Mouse (Mus musculus): ENCODE data around the gene Neurl1a. TPM values are rescaled to one million over a fixed set of nuclear protein-coding genes. Genes with fewer than 3 reads are reported as not detected.

Gene Neurl1a
- polyA plus RNA-seq, 1 experiment from 2014 or later = 5.9 TPM

- WGBS = 17% methylated on average over 10 of the region's 10 CpGs
- no peaks in the 10 kb centered on the region for H3K36me3 ChIP-seq (ENCODE audit: control insufficient read depth, insufficient read depth, low read length)
- H3K27me3 ChIP-seq (ENCODE audit: control insufficient read depth, insufficient read depth, low read length) = peaks cover 27% of the 10 kb centered on the region; the same call in 1 of the 2 replicates
- H3K27ac ChIP-seq (ENCODE audit: low read depth, low read length) = no peak overlapping the region
- peak overlapping the region; percentile 69 for H3K4me3 ChIP-seq (ENCODE audit: low read length)
- 0 out of 2 replicates have a peak overlapping the region, but pooled peaks have one; percentile 63 for H3K9ac ChIP-seq (ENCODE audit: low read depth, low read length)
- H3K4me1 ChIP-seq (ENCODE audit: control insufficient read depth, insufficient read depth, low read length) = peaks cover 10% of the 10 kb centered on the region; the same call in 1 of the 2 replicates
- H3K9me3 ChIP-seq (ENCODE audit: control insufficient read depth, low read length) = peaks cover 6% of the 10 kb centered on the region; the same call in 1 of the 2 replicates
- peak overlapping the region; percentile 99 for H3K4me2 ChIP-seq (replicated peaks; ENCODE audit: low read depth, low read length)
- no peak for ATAC-seq (ENCODE audit: low FRiP score, low TSS enrichment)
Observed at GRCm38 (mm10) chr19:47178001-47178400, 619 bp upstream of the Neurl1a start.

GRCm38 (mm10) chr19:47179272-47179809 lies 721 bp downstream of the Neurl1a start:
- H3K4me3 ChIP-seq (ENCODE audit: low read length) = peak overlapping the region; percentile 69
- no peak overlapping the region for H3K27ac ChIP-seq (ENCODE audit: low read depth, low read length)
- peak; percentile 30; the same call in 1 of the 2 replicates for ATAC-seq (ENCODE audit: low FRiP score, low TSS enrichment)
- WGBS = under 1% methylated on average over 32 of the region's 42 CpGs
- peak overlapping the region; percentile 99 for H3K4me2 ChIP-seq (replicated peaks; ENCODE audit: low read depth, low read length)
- peaks cover 27% of the 10 kb centered on the region; the same call in 1 of the 2 replicates for H3K27me3 ChIP-seq (ENCODE audit: control insufficient read depth, insufficient read depth, low read length)
- H3K4me1 ChIP-seq (ENCODE audit: control insufficient read depth, insufficient read depth, low read length) = peaks cover 10% of the 10 kb centered on the region; the same call in 1 of the 2 replicates
- H3K36me3 ChIP-seq (ENCODE audit: control insufficient read depth, insufficient read depth, low read length) = no peaks in the 10 kb centered on the region
- peaks cover 6% of the 10 kb centered on the region; the same call in 1 of the 2 replicates for H3K9me3 ChIP-seq (ENCODE audit: control insufficient read depth, low read length)
- H3K9ac ChIP-seq (ENCODE audit: low read depth, low read length) = peak overlapping the region; percentile 63

- no peak overlapping the region for H3K9ac ChIP-seq (ENCODE audit: low read depth, low read length)
- H3K4me2 ChIP-seq (replicated peaks; ENCODE audit: low read depth, low read length) = peak overlapping the region; percentile 99; the same call in 1 of the 2 replicates
- H3K4me1 ChIP-seq (ENCODE audit: control insufficient read depth, insufficient read depth, low read length) = peaks cover 10% of the 10 kb centered on the region; the same call in 1 of the 2 replicates
- peaks cover 27% of the 10 kb centered on the region; the same call in 1 of the 2 replicates for H3K27me3 ChIP-seq (ENCODE audit: control insufficient read depth, insufficient read depth, low read length)
- H3K9me3 ChIP-seq (ENCODE audit: control insufficient read depth, low read length) = peaks cover 6% of the 10 kb centered on the region; the same call in 1 of the 2 replicates
- H3K27ac ChIP-seq (ENCODE audit: low read depth, low read length) = no peak overlapping the region
- WGBS = 17% methylated on average over 8 of the region's 8 CpGs
- ATAC-seq (ENCODE audit: low FRiP score, low TSS enrichment) = no peak
- no peaks in the 10 kb centered on the region for H3K36me3 ChIP-seq (ENCODE audit: control insufficient read depth, insufficient read depth, low read length)
- H3K4me3 ChIP-seq (ENCODE audit: low read length) = peak overlapping the region; percentile 69; the same call in 1 of the 2 replicates
Observed at GRCm38 (mm10) chr19:47180011-47180410, 1.4 kb downstream of the Neurl1a start.

- Histone ChIP-seq H3K9ac (ENCODE audit: low read depth, low read length) (no peak overlapping the region), H3K4me1 (ENCODE audit: control insufficient read depth, insufficient read depth, low read length) (0 out of 2 replicates have a peak, but pooled peaks cover 3% of the 10 kb centered on the region), H3K27ac (ENCODE audit: low read depth, low read length) (no peak overlapping the region), H3K36me3 (ENCODE audit: control insufficient read depth, insufficient read depth, low read length) (no peaks in the 10 kb centered on the region), H3K4me2 (replicated peaks; ENCODE audit: low read depth, low read length) (no peak overlapping the region), H3K27me3 (ENCODE audit: control insufficient read depth, insufficient read depth, low read length) (peaks cover 18% of the 10 kb centered on the region; the same call in 1 of the 2 replicates), H3K4me3 (ENCODE audit: low read length) (no peak overlapping the region), H3K9me3 (ENCODE audit: control insufficient read depth, low read length) (peaks cover 6% of the 10 kb centered on the region; the same call in 1 of the 2 replicates)
- no peak for ATAC-seq (ENCODE audit: low FRiP score, low TSS enrichment)
- WGBS = 53% methylated on average over 8 of the region's 8 CpGs
Observed at GRCm38 (mm10) chr19:47184221-47184620, 5.6 kb downstream of the Neurl1a start.

DNA sequence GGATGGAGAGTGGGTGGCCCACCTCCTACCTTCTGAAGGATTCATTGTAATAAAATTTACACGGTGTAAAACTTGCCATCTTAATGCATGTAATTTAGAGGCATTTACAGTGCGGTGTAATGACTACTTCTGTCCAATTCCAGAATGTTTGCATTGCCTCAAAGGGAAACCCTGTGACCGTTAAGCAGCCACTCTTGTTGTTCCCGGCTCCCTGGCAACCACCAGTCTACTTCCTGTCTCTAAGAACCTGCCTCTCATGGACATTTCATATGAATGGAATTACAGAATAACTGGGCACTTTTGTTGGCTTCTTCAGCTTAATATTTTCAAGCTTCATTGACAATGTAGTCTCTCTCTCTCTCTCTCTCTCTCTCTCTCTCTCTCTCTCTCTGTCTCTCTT lies 6.1 kb downstream of the Neurl1a start:
- no peak for ATAC-seq (ENCODE audit: low FRiP score, low TSS enrichment)
- H3K4me2 ChIP-seq (replicated peaks; ENCODE audit: low read depth, low read length) = no peak overlapping the region
- 57% methylated on average over 4 of the region's 4 CpGs for WGBS
- no peaks in the 10 kb centered on the region for H3K36me3 ChIP-seq (ENCODE audit: control insufficient read depth, insufficient read depth, low read length)
- 0 out of 2 replicates have a peak, but pooled peaks cover 1% of the 10 kb centered on the region for H3K4me1 ChIP-seq (ENCODE audit: control insufficient read depth, insufficient read depth, low read length)
- peaks cover 6% of the 10 kb centered on the region; the same call in 1 of the 2 replicates for H3K9me3 ChIP-seq (ENCODE audit: control insufficient read depth, low read length)
- peaks cover 12% of the 10 kb centered on the region; the same call in 1 of the 2 replicates for H3K27me3 ChIP-seq (ENCODE audit: control insufficient read depth, insufficient read depth, low read length)
- no peak overlapping the region for H3K4me3 ChIP-seq (ENCODE audit: low read length)
- H3K27ac ChIP-seq (ENCODE audit: low read depth, low read length) = no peak overlapping the region
- H3K9ac ChIP-seq (ENCODE audit: low read depth, low read length) = no peak overlapping the region

DNA sequence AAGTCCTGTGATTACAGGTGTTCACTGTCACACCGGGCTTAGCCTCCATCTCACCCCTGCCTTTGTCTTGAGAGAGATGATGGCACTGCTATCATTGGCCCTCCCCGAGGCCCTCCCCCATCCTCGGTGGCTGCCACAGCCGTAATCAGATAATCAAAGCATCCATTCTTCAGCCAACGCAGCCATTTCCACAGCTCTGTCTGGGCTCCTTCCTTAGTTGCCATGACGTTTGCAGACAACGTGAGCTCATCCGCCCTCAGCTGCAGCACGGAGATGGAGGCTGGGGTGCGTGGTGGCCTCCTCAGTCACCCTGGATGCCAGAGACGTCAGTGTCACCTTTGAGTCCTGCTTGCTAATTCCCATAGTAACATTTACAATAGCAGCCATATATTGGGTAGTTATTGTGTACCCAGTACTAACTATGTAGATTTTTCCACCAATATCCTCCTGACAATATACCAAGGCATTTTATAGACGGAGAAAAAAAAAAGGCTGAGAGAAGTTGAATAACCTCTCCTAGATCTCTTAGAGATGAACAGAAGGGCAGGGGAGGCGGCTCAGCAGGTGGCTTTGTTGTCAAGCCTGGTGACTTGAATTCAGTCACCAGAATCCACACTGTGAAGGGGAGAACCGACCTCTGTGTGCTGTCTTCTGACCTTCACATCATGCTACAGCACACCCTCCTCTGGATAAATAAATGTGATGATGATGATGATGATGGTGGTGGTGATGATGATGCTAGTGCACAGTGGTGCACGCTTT lies 8.1 kb downstream of the Neurl1a start:
- peaks cover 6% of the 10 kb centered on the region; the same call in 1 of the 2 replicates for H3K9me3 ChIP-seq (ENCODE audit: control insufficient read depth, low read length)
- no peaks in the 10 kb centered on the region for H3K27me3 ChIP-seq (ENCODE audit: control insufficient read depth, insufficient read depth, low read length)
- no peaks in the 10 kb centered on the region for H3K4me1 ChIP-seq (ENCODE audit: control insufficient read depth, insufficient read depth, low read length)
- no peak overlapping the region for H3K4me2 ChIP-seq (replicated peaks; ENCODE audit: low read depth, low read length)
- H3K9ac ChIP-seq (ENCODE audit: low read depth, low read length) = no peak overlapping the region
- WGBS = 49% methylated on average over 15 of the region's 15 CpGs
- no peaks in the 10 kb centered on the region for H3K36me3 ChIP-seq (ENCODE audit: control insufficient read depth, insufficient read depth, low read length)
- no peak overlapping the region for H3K4me3 ChIP-seq (ENCODE audit: low read length)
- no peak overlapping the region for H3K27ac ChIP-seq (ENCODE audit: low read depth, low read length)
- ATAC-seq (ENCODE audit: low FRiP score, low TSS enrichment) = no peak

GRCm38 (mm10) chr19:47188515-47189128 lies 10.0 kb downstream of the Neurl1a start:
- H3K36me3 ChIP-seq (ENCODE audit: control insufficient read depth, insufficient read depth, low read length) = no peaks in the 10 kb centered on the region
- 0 out of 2 replicates have a peak, but pooled peaks have one; percentile 35 for ATAC-seq (ENCODE audit: low FRiP score, low TSS enrichment)
- no peaks in the 10 kb centered on the region for H3K27me3 ChIP-seq (ENCODE audit: control insufficient read depth, insufficient read depth, low read length)
- H3K4me2 ChIP-seq (replicated peaks; ENCODE audit: low read depth, low read length) = no peak overlapping the region
- 75% methylated on average over 11 of the region's 11 CpGs for WGBS
- no peaks in the 10 kb centered on the region for H3K9me3 ChIP-seq (ENCODE audit: control insufficient read depth, low read length)
- no peak overlapping the region for H3K4me3 ChIP-seq (ENCODE audit: low read length)
- H3K4me1 ChIP-seq (ENCODE audit: control insufficient read depth, insufficient read depth, low read length) = no peaks in the 10 kb centered on the region
- H3K9ac ChIP-seq (ENCODE audit: low read depth, low read length) = no peak overlapping the region
- H3K27ac ChIP-seq (ENCODE audit: low read depth, low read length) = no peak overlapping the region

GRCm38 (mm10) chr19:47192158-47192557 lies 13.5 kb downstream of the Neurl1a start:
- WGBS = 96% methylated on average over 5 of the region's 5 CpGs
- H3K36me3 ChIP-seq (ENCODE audit: control insufficient read depth, insufficient read depth, low read length) = no peaks in the 10 kb centered on the region
- H3K4me3 ChIP-seq (ENCODE audit: low read length) = no peak overlapping the region
- H3K27ac ChIP-seq (ENCODE audit: low read depth, low read length) = no peak overlapping the region
- H3K4me2 ChIP-seq (replicated peaks; ENCODE audit: low read depth, low read length) = no peak overlapping the region
- ATAC-seq (ENCODE audit: low FRiP score, low TSS enrichment) = no peak
- H3K4me1 ChIP-seq (ENCODE audit: control insufficient read depth, insufficient read depth, low read length) = no peaks in the 10 kb centered on the region
- H3K9me3 ChIP-seq (ENCODE audit: control insufficient read depth, low read length) = no peaks in the 10 kb centered on the region
- H3K9ac ChIP-seq (ENCODE audit: low read depth, low read length) = no peak overlapping the region
- H3K27me3 ChIP-seq (ENCODE audit: control insufficient read depth, insufficient read depth, low read length) = no peaks in the 10 kb centered on the region

All from kidney, embryonic 14.5 days (tissue).